Mouse (Mus musculus) gastrocnemius, adult 8-10 months (tissue): Measurements from ENCODE around the gene Clec3a. TPM values are rescaled to one million over a fixed set of nuclear protein-coding genes. Genes with fewer than 3 reads are reported as not detected.

Experiments used
- DNase-seq, 2 experiments: peaks; one replicate each; pipeline ENCODE4 v3.0.0; 2022; ENCODE audit warnings: low spot score in 2 of 2
- total RNA-seq, 4 experiments: library from RNA; stranded (reverse); gene quantifications; 2 replicates each; pipeline ENCODE4 v1.2.4; 2022

Gene Clec3a
- total RNA-seq, 4 experiments from 2014 or later, result not detected

DNA sequence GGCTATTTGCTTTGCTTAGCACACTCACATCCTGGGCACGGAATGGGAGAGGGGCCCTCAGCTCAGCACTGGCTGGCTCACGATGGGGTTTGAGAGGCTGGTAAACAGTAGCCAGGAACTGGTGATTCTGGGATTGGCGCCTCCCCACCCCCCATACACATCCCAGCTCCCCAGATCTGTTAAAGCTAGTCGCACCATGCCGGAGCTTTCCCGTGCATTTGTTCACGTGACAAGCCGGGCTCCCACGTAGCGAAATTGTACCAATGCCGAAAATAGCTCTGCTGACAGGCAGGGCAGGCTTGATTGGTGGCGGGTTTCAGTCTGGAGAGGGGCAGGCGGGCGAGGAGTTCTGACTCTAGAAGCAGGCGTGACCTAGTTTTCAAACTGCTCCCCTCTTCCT, 38.1 kb downstream of the Clec3a start:
- peak; percentile 37 to 43 for DNase-seq

DNA sequence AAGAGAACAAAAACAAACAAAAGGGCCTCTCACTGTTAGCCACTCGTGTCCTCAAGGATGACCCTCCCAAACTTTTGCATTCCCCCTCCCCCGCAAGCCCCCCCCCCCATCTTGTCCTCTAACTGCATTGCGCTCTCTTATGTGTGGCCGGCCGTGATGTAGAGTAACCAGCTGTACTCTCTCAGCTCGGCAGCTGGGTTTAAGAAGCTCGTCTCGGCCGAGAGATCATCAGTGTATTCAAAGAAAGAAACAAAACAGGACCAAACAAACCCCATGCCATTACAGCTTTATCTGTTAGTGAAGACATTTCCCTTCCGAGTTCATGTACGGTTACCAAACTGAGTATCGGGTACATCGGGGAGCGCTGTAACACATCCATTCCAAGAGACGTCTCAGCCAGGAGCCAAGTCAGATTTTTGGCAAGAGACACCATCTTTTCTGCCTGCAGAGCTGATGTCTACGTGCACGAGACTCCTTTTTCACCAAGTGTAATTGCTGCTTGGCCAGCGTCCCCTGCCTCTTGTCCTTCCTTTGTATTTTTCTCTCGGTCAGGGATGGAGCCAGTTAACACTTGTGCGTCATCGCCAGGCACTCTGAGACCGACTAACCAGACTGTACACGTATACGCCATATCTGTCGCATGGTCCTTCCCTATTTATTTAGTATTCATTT, 40.4 kb downstream of the Clec3a start:
- DNase-seq, result no peak

DNA sequence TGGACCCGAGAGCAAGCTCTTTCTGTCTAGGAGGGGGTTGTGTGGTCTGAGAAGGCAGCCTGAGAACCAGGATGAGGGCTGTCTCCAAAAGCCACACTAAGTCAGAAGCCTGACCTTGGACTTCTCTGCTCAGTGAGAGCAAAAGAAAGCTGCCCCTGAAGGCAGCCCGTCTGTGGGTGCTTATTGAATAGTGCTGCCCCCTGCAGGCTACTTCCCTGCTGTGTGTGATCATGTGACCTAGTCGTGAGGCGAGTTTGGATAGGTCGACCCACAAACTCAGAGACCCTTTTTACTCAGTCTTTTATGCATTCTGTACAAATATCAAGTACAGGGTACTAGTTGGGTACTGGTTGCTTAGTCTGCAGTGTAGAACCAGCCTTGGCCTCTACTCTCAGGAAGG, 42.7 kb downstream of the Clec3a start:
- no peak for DNase-seq

DNA sequence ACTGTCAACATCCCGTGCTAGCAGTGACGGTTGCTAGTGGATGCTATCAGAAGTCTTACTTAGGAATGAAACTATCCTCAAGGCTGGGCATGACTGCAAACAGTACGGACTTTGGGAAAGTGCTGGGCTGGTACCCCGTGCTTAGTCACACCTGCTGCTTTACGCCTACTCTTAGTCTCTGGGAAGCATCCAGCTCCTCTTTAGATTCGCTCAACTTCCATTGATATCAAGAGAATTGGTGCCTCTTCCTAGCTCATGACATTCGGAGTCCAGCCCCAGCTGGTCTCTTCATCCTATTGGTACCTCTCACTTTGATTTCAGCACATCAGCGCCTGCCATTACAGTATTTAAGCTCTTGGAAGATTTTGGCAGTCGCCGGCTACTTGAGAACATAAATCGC, 44.7 kb downstream of the Clec3a start:
- DNase-seq, result no peak

DNA sequence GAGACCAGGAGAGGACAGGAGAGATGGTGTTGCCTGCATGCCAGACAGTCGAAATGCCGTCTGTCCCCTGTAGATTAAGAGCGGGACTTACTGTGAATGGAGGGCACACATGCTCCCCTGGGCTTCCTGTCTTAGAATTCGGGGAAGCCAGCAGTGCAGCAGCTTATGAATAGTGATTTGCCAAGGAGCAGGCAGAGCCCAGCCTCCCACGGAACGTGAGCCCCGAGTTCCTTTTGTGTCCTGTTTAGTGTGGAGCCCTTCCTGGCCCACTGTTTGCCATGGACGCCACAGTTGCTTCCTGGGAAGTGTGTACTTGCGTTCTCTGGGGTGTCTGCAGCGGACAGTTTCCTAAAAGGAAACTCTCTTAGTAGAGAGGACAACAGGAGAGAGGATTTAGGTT, 45.4 kb downstream of the Clec3a start:
- DNase-seq, result no peak

DNA sequence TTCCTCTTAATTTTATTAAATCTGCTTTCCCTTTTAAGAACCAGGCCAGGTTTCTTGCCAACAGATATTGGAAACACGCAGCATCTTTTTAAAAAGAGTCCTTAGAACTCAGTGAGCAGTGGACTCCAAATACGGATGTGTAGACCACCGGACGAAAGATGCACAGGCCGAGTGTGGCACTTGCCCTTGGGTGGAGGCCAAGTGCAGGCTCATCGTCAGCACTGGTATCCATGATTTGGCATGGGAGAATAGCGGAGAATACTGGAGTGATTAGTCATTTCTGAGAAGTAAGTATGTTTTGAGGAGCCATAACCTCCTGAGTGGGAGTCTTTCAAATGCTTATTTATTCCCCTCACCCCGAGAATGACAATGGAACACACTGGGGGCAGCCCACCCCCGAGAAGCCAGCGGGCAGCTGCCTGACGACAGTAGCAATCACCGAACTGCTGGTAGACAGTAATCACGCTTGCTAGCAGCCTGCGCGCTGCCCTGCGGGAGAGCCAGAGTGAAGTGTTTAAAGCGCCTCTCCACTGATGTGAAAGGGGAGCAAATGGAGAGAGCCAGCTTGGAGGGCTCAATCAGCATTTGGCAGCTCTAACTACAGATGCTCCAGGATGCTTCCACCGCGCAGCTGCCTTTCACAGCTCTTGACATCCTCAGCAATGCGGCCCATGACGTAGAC, 50.8 kb downstream of the Clec3a start:
- no peak for DNase-seq

DNA sequence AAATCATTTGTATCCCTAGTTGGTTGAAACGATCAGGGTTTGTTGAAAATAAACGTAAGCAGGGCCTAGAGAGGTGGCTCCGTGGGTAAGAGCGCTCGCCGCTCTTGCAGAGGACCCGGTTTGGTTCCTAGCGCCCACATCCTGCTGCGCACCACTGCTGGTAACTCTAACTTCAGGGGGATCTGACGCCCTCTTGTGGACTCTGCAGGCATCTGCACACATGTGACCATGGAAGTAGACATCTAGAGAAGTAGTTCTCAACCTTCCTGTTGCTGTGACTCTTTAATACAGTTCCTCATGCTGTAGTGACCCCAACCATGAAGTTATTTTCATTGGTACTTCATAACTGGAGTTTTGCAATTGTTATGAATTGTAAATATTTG, 51.3 kb downstream of the Clec3a start:
- DNase-seq, result no peak

DNA sequence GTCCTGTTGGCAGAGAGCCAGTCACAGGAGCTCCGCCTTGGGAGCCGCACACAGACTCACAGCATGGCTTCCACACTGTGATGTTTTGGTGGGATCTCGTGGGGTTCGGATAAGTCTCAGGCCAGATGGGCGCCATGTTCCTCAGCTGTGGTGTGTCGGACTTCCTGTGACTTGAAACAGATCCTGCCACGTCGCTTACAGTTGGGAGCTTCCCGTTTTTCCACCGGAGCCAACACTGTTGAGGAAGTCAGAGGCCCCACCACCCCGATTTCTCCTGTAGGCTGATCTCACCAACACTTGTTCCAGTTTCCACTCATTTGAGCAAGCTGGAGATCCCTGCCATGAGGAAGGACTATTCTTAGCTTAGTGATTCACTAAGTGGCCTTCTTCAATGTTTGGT, 55.7 kb downstream of the Clec3a start:
- DNase-seq, result no peak

Other genes with a start within 250 kb of the Clec3a start
- gene Vat1l, start 212.5 kb upstream of the Clec3a start, total RNA-seq, result under 1 TPM in 3 of 4 experiments, not detected in 1; 0.40 to 0.92 (median 0.51) TPM
- 1 to 10 TPM; 4.4 to 6.0 (median 5.5) TPM for gene Wwox, start 21.6 kb downstream of the Clec3a start, total RNA-seq